Mouse (Mus musculus): ENCODE measurements around the gene Prkca.

The Prkca gene

GRCm38 (mm10) chr11:108295373-108295772 is 48.4 kb downstream of the Prkca start:
- DNase-seq (ENCODE audit: low read depth, low spot score) = no peak

- no peak for DNase-seq (ENCODE audit: low read depth, low spot score)
These were observed 49.4 kb downstream of the Prkca start for GRCm38 (mm10) chr11:108294305-108294813.

GRCm38 (mm10) chr11:108293843-108294242 is 49.9 kb downstream of the Prkca start:
- no peak for DNase-seq (ENCODE audit: low read depth, low spot score)

GRCm38 (mm10) chr11:108289192-108289591 is 54.5 kb downstream of the Prkca start:
- no peak for DNase-seq (ENCODE audit: low read depth, low spot score)

- no peak for DNase-seq (ENCODE audit: low read depth, low spot score)
These were observed 56.4 kb downstream of the Prkca start for GRCm38 (mm10) chr11:108287321-108287720.

GRCm38 (mm10) chr11:108285046-108285445 is 58.7 kb downstream of the Prkca start:
- no peak for DNase-seq (ENCODE audit: low read depth, low spot score)

GRCm38 (mm10) chr11:108282850-108283459 is 60.8 kb downstream of the Prkca start:
- DNase-seq (ENCODE audit: low read depth, low spot score) = no peak

- DNase-seq (ENCODE audit: low read depth, low spot score) = no peak
These were observed 63.9 kb downstream of the Prkca start for GRCm38 (mm10) chr11:108279748-108280373.

- DNase-seq (ENCODE audit: low read depth, low spot score) = no peak
These were observed 66.6 kb downstream of the Prkca start for GRCm38 (mm10) chr11:108277096-108277495.

GRCm38 (mm10) chr11:108276148-108276547 is 67.6 kb downstream of the Prkca start:
- no peak for DNase-seq (ENCODE audit: low read depth, low spot score)

GRCm38 (mm10) chr11:108274046-108274445 is 69.7 kb downstream of the Prkca start:
- no peak for DNase-seq (ENCODE audit: low read depth, low spot score)

GRCm38 (mm10) chr11:108273415-108273965 is 70.2 kb downstream of the Prkca start:
- no peak for DNase-seq (ENCODE audit: low read depth, low spot score)

GRCm38 (mm10) chr11:108272601-108273414 is 70.9 kb downstream of the Prkca start:
- DNase-seq (ENCODE audit: low read depth, low spot score) = no peak

- no peak for DNase-seq (ENCODE audit: low read depth, low spot score)
These were observed 72.4 kb downstream of the Prkca start for GRCm38 (mm10) chr11:108271305-108271704.

GRCm38 (mm10) chr11:108269516-108269915 is 74.2 kb downstream of the Prkca start:
- no peak for DNase-seq (ENCODE audit: low read depth, low spot score)

- no peak for DNase-seq (ENCODE audit: low read depth, low spot score)
These were observed 75.1 kb downstream of the Prkca start for GRCm38 (mm10) chr11:108268421-108269322.

- DNase-seq (ENCODE audit: low read depth, low spot score) = no peak
These were observed 75.9 kb downstream of the Prkca start for GRCm38 (mm10) chr11:108267825-108268224.

- DNase-seq (ENCODE audit: low read depth, low spot score) = no peak
These were observed 76.7 kb downstream of the Prkca start for GRCm38 (mm10) chr11:108267066-108267465.

GRCm38 (mm10) chr11:108263868-108264267 is 79.9 kb downstream of the Prkca start:
- DNase-seq (ENCODE audit: low read depth, low spot score) = no peak

- no peak for DNase-seq (ENCODE audit: low read depth, low spot score)
These were observed 80.3 kb downstream of the Prkca start for GRCm38 (mm10) chr11:108263406-108263805.

GRCm38 (mm10) chr11:108261751-108262160 is 82.0 kb downstream of the Prkca start:
- no peak for DNase-seq (ENCODE audit: low read depth, low spot score)
